Mouse (Mus musculus): ENCODE results near the gene Fbxl3. TPM values are rescaled to one million over a fixed set of nuclear protein-coding genes. Genes with fewer than 3 reads are reported as not detected.

Fbxl3 gene
- 30.1 and 31.1 TPM in 2 replicates for polyA plus RNA-seq (2014; fragmentation: Nextera tagmentation; extraction: Ambion mirVana)

DNA sequence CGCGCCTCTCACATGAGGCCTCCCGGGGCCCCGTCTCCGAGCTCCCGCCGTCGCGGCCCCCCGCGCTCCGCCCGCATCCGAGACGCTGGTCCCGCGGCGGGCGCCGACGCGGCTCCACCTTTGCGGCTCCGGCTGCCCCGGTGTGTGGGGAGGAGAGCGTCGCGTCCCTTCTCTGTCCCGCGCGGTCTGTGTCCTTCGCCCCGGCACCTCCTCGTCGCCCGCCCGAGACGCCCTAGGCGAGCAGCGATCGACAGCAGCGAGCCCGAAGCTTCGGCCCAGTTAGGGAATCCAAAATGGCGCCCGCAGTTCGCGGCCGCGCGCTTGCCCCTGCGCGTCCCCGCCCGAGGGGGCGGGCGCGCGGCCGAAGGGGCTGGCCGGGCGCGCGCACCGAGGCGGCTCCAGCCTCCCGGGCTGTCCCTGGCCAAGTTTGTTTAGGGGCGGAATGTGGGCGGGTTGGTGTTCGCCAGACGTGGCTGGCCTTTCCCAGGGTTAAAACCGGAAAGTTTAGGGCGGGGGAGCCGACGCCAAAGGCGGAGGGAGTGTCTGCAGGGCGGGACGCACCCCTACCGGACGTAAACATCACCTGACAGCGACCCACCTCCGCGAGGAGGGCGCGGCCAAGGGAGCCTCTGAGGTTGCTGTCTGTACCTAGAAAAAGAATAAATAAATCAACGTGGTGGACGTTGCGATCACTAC, at the start of gene Fbxl3:
Fbxl3 (minus strand) TSS at position 329 of the 696 bp plus-strand sequence.
- WGBS = under 1% methylated on average over 87 of the region's 88 CpGs
- ATAC-seq (ENCODE audit: insufficient number of reproducible peaks, insufficient read depth, low FRiP score, low read depth) = peak; percentile 95
- Histone ChIP-seq H3K27ac (replicated peaks in 1 of 2; ENCODE audit: control insufficient read depth in 1 of 2, insufficient read depth in 1 of 2, low read depth in 2 of 2, low read length in 2 of 2) (peak within 1 kb of the TSS; percentile 100), H3K36me3 (ENCODE audit: control insufficient read depth, insufficient read depth, low read length) (peaks cover 22% of the 10 kb centered on the region), H3K9me3 (ENCODE audit: control insufficient read depth, low read length) (no peaks in the 10 kb centered on the region), H3K27me3 (ENCODE audit: control insufficient read depth, insufficient read depth, low read length) (no peaks in the 10 kb centered on the region), H3K9ac (ENCODE audit: low read length) (peak within 1 kb of the TSS; percentile 99), H3K4me3 (ENCODE audit: control insufficient read depth in 1 of 2, insufficient read depth in 1 of 2, low read depth in 1 of 2, low read length in 2 of 2) (peak within 1 kb of the TSS; percentile 97 to 100), H3K4me1 (ENCODE audit: control insufficient read depth in 2 of 2, insufficient read depth in 2 of 2, low read length in 2 of 2) (peaks cover 0 to 5% of the 10 kb centered on the region in 2 experiments; a peak in 3 of 4 replicates), H3K4me2 (ENCODE audit: low read length) (peak within 1 kb of the TSS; percentile 77)

DNA sequence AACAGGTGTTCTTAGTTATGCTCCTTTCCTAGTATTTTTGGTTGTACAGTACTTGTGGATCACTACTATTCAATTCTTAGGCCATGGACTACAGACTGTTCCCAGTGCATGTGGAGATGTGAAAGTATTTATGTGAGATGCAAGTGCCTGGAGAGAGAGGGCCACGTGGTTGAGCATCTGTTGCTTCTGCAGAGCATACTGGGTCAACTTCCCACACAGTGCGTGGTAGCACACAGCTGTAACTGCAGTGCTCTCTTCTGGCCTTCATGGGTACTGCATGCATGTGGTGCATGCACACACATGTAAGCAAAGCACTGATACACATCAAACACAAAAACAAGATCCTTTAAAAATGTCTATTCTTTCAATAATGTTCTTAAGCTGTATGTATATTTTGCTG, 32.6 kb upstream of the Fbxl3 start:
- H3K9me3 ChIP-seq (ENCODE audit: control insufficient read depth, low read length) = no peaks in the 10 kb centered on the region
- H3K27me3 ChIP-seq (ENCODE audit: control insufficient read depth, insufficient read depth, low read length) = no peaks in the 10 kb centered on the region
- H3K36me3 ChIP-seq (ENCODE audit: control insufficient read depth, insufficient read depth, low read length) = peaks cover 74% of the 10 kb centered on the region
- no peak overlapping the region for H3K4me3 ChIP-seq (ENCODE audit: control insufficient read depth in 1 of 2, insufficient read depth in 1 of 2, low read depth in 1 of 2, low read length in 2 of 2)
- H3K9ac ChIP-seq (ENCODE audit: low read length) = no peak overlapping the region
- no peak for ATAC-seq (ENCODE audit: insufficient number of reproducible peaks, insufficient read depth, low FRiP score, low read depth)
- H3K4me2 ChIP-seq (ENCODE audit: low read length) = no peak overlapping the region
- 80% methylated on average over 2 of the region's 2 CpGs for WGBS
- no peak overlapping the region for H3K27ac ChIP-seq (replicated peaks in 1 of 2; ENCODE audit: control insufficient read depth in 1 of 2, insufficient read depth in 1 of 2, low read depth in 2 of 2, low read length in 2 of 2)
- H3K4me1 ChIP-seq (ENCODE audit: control insufficient read depth in 2 of 2, insufficient read depth in 2 of 2, low read length in 2 of 2) = no peaks in the 10 kb centered on the region

DNA sequence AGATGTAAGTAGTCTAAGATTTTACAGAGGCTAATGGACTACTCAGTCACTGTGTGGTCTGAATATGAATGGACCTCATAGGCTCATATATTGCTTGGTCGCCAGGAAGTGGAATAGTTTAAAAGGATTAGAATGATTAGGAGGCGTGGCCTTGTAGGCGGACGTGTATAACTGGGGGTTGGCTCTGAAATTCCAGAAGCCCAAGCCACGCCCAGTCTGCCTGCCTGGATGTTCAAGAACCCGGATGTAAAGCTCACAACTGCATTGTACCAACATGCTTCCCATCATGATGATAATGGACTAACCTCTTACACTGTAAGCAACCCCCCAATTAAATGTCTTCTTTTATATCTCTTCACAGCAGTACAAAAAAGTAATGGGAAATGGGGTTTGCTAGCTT, 26.4 kb upstream of the Fbxl3 start:
- no peak overlapping the region for H3K4me2 ChIP-seq (ENCODE audit: low read length)
- no peak for ATAC-seq (ENCODE audit: insufficient number of reproducible peaks, insufficient read depth, low FRiP score, low read depth)
- no peak overlapping the region for H3K9ac ChIP-seq (ENCODE audit: low read length)
- WGBS = 88% methylated on average over 6 of the region's 6 CpGs
- no peaks in the 10 kb centered on the region for H3K27me3 ChIP-seq (ENCODE audit: control insufficient read depth, insufficient read depth, low read length)
- H3K27ac ChIP-seq (replicated peaks in 1 of 2; ENCODE audit: control insufficient read depth in 1 of 2, insufficient read depth in 1 of 2, low read depth in 2 of 2, low read length in 2 of 2) = no peak overlapping the region
- no peaks in the 10 kb centered on the region for H3K9me3 ChIP-seq (ENCODE audit: control insufficient read depth, low read length)
- peaks cover 78% of the 10 kb centered on the region for H3K36me3 ChIP-seq (ENCODE audit: control insufficient read depth, insufficient read depth, low read length)
- no peak overlapping the region for H3K4me3 ChIP-seq (ENCODE audit: control insufficient read depth in 1 of 2, insufficient read depth in 1 of 2, low read depth in 1 of 2, low read length in 2 of 2)
- H3K4me1 ChIP-seq (ENCODE audit: control insufficient read depth in 2 of 2, insufficient read depth in 2 of 2, low read length in 2 of 2) = no peaks in the 10 kb centered on the region

DNA sequence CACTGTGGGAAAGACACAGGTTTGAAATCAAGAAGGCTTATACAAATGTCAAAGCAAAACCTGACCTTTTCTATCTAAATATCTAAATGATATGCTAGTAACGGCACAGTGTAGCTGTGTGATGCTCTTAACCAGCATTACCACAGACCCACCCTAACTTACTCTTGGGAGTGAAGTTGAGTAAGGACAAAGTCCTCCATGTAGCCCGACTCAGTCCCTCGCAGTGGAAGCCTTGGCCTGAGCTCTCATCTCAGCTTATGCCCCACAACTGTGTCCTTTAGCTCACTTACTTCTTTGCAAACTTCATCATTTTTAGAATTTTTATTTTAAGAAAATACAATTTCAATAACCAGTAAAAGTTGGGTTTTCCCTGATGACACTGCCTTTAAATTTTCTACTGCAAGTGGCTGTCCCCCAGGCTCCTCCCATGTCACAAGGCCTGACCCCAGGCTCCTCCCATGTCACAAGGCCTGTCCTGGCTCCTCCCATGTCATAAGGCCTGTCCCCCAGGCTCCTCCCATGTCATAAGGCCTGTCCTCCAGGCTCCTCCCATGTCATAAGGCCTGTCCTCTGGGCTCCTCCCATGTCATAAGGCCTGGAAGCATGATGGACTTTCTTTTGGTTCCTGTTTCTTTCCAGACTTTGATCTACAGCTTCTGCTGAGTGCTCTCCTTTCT, 15.8 kb upstream of the Fbxl3 start:
- Histone ChIP-seq H3K27me3 (ENCODE audit: control insufficient read depth, insufficient read depth, low read length) (no peaks in the 10 kb centered on the region), H3K36me3 (ENCODE audit: control insufficient read depth, insufficient read depth, low read length) (peaks cover 76% of the 10 kb centered on the region), H3K4me3 (ENCODE audit: control insufficient read depth in 1 of 2, insufficient read depth in 1 of 2, low read depth in 1 of 2, low read length in 2 of 2) (no peak overlapping the region), H3K9me3 (ENCODE audit: control insufficient read depth, low read length) (no peaks in the 10 kb centered on the region), H3K4me1 (ENCODE audit: control insufficient read depth in 2 of 2, insufficient read depth in 2 of 2, low read length in 2 of 2) (no peaks in the 10 kb centered on the region), H3K27ac (replicated peaks in 1 of 2; ENCODE audit: control insufficient read depth in 1 of 2, insufficient read depth in 1 of 2, low read depth in 2 of 2, low read length in 2 of 2) (no peak overlapping the region), H3K9ac (ENCODE audit: low read length) (no peak overlapping the region), H3K4me2 (ENCODE audit: low read length) (no peak overlapping the region)
- WGBS = 97% methylated on average over 3 of the region's 3 CpGs
- no peak for ATAC-seq (ENCODE audit: insufficient number of reproducible peaks, insufficient read depth, low FRiP score, low read depth)

DNA sequence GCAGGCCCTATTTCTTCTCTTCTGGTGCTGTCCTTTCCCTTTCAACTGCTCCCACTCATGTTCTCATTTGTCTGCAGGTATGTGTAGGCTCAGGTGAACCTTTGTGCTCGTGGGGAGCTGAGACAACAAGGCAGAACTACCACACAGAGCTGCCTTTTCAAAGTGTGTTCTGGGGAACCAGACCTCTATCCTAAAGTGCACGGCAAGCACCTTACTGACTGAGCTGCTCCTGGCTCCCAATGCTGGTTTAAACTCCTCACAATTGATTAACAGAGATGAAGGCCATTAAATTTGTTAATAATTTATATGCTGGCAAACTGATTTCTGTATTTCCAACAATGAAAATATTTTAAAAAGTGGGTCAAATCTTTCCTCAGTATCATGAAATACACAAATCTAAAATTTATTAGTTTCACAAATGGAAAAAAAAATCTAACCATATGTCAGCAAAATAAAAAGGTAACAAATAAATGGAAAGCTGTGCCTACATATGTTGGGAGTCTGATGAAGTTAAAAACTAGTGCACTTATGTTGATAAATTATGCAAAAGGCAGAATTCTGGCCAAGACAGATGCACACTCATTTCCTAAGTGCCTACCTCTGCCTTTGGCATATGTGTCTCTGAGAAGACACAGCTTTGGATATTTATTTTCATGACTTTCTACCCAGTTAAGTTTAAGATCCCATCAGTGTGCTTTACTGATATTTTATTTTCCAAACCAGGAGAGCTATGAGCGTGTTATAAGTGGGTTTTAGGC, 13.4 kb upstream of the Fbxl3 start:
- Histone ChIP-seq H3K9me3 (ENCODE audit: control insufficient read depth, low read length) (no peaks in the 10 kb centered on the region), H3K36me3 (ENCODE audit: control insufficient read depth, insufficient read depth, low read length) (peaks cover 56% of the 10 kb centered on the region), H3K27ac (replicated peaks in 1 of 2; ENCODE audit: control insufficient read depth in 1 of 2, insufficient read depth in 1 of 2, low read depth in 2 of 2, low read length in 2 of 2) (no peak overlapping the region), H3K4me3 (ENCODE audit: control insufficient read depth in 1 of 2, insufficient read depth in 1 of 2, low read depth in 1 of 2, low read length in 2 of 2) (no peak overlapping the region), H3K9ac (ENCODE audit: low read length) (no peak overlapping the region), H3K4me2 (ENCODE audit: low read length) (no peak overlapping the region), H3K4me1 (ENCODE audit: control insufficient read depth in 2 of 2, insufficient read depth in 2 of 2, low read length in 2 of 2) (no peaks in the 10 kb centered on the region), H3K27me3 (ENCODE audit: control insufficient read depth, insufficient read depth, low read length) (no peaks in the 10 kb centered on the region)
- 92% methylated on average over 3 of the region's 3 CpGs for WGBS
- ATAC-seq (ENCODE audit: insufficient number of reproducible peaks, insufficient read depth, low FRiP score, low read depth) = no peak

DNA sequence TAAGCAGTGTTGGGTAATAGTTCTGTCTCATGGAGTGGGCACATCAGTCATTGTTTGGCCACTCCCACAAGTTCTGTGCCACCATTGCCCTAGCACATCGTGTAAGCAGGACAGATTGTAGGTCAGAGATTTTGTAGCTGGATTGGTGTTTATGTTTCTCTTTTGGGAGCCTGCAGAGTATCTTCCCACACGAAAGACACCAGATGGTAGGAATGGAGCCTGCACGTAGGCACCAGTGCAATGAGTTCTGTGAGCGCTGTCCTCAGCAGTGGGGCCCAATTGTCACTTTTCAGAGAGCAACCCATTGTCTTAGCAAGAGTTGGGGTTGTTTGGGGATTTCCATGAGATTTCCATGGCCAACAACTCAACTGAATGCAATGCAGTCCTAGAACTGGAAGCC, 10.6 kb upstream of the Fbxl3 start:
- 86% methylated on average over 4 of the region's 4 CpGs for WGBS
- H3K9me3 ChIP-seq (ENCODE audit: control insufficient read depth, low read length) = no peaks in the 10 kb centered on the region
- ATAC-seq (ENCODE audit: insufficient number of reproducible peaks, insufficient read depth, low FRiP score, low read depth) = no peak

DNA sequence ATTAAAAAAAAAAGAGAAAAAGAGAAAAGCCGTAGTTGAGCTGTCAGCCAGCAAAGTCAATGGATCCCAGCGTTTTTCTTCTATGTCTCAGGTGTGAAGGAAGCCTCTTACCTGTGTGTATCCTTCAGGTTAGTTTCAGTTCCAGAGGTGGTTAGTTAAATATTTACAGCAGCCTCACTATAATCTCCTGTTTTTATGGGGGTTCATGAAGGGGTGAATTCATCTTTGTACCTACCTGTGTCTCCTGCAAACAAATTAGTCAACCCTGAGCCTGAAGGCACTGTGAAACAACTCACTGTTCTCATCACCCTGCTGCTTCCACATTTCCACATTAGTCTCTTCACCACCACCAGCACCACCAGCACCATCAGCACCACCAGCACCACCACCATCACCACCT, 6.9 kb upstream of the Fbxl3 start:
- H3K27ac ChIP-seq (replicated peaks in 1 of 2; ENCODE audit: control insufficient read depth in 1 of 2, insufficient read depth in 1 of 2, low read depth in 2 of 2, low read length in 2 of 2) = no peak overlapping the region
- no peak overlapping the region for H3K9ac ChIP-seq (ENCODE audit: low read length)
- no peaks in the 10 kb centered on the region for H3K4me1 ChIP-seq (ENCODE audit: control insufficient read depth in 2 of 2, insufficient read depth in 2 of 2, low read length in 2 of 2)
- H3K4me3 ChIP-seq (ENCODE audit: control insufficient read depth in 1 of 2, insufficient read depth in 1 of 2, low read depth in 1 of 2, low read length in 2 of 2) = no peak overlapping the region
- ATAC-seq (ENCODE audit: insufficient number of reproducible peaks, insufficient read depth, low FRiP score, low read depth) = no peak
- no peaks in the 10 kb centered on the region for H3K27me3 ChIP-seq (ENCODE audit: control insufficient read depth, insufficient read depth, low read length)
- H3K9me3 ChIP-seq (ENCODE audit: control insufficient read depth, low read length) = no peaks in the 10 kb centered on the region
- no peak overlapping the region for H3K4me2 ChIP-seq (ENCODE audit: low read length)
- H3K36me3 ChIP-seq (ENCODE audit: control insufficient read depth, insufficient read depth, low read length) = 0 out of 2 replicates have a peak, but pooled peaks cover under 1% of the 10 kb centered on the region
- WGBS = 95% methylated on average over 2 of the region's 2 CpGs

More for the DNA sequence above, 10.6 kb upstream of the Fbxl3 start:
- H3K4me3 ChIP-seq (ENCODE audit: control insufficient read depth in 1 of 2, insufficient read depth in 1 of 2, low read depth in 1 of 2, low read length in 2 of 2) = no peak overlapping the region
- H3K27me3 ChIP-seq (ENCODE audit: control insufficient read depth, insufficient read depth, low read length) = no peaks in the 10 kb centered on the region
- H3K4me2 ChIP-seq (ENCODE audit: low read length) = no peak overlapping the region
- H3K27ac ChIP-seq (replicated peaks in 1 of 2; ENCODE audit: control insufficient read depth in 1 of 2, insufficient read depth in 1 of 2, low read depth in 2 of 2, low read length in 2 of 2) = no peak overlapping the region
- H3K9ac ChIP-seq (ENCODE audit: low read length) = no peak overlapping the region
- no peaks in the 10 kb centered on the region for H3K4me1 ChIP-seq (ENCODE audit: control insufficient read depth in 2 of 2, insufficient read depth in 2 of 2, low read length in 2 of 2)
- H3K36me3 ChIP-seq (ENCODE audit: control insufficient read depth, insufficient read depth, low read length) = peaks cover 28% of the 10 kb centered on the region
